Mouse (Mus musculus): ENCODE measurements around the gene Recql.
A peak's percentile ranks its signal among the peaks of the same experiment; 100 is the strongest.
"Not testable (repeated sequence)": the region's sequence is repeated elsewhere in the genome, so short reads cannot be mapped to it uniquely, and the experiment has no call there.

Gene Recql

DNA sequence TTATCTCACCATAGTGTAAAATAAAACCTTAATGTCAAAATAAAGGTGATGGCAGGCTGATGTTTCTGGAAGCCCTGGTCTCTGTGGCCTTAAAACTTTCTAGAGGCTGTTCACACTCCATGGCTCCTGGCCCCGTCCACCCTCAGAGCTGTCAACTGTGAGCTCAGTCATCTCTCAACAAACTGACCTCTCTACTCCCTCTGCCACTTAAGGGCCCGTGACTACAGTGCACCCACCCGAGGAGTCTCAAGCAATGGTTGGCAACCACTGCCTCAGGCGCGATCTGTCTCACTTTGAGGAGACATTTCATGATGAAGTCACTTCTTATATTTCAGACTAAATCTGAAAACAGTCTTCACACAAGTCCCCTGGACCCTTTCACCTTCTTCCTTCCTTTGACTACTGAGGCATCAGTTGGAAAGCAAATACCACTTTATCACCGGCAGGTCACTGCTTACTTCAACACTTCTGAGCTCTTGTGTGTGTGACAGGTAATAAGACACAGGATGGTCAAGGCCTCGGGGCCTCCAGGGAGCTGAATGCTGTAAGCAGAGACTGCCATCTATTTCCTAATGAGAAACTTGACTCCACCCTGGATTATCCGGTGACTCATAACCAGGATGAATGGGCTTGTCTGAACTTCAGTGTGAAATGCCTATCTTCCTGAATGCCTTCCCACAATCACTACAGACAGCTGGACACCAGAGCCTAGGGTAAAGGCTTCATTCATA, 21.0 kb downstream of the Recql start:
- no peak for DNase-seq (ENCODE audit: low spot score in 2 of 2)

DNA sequence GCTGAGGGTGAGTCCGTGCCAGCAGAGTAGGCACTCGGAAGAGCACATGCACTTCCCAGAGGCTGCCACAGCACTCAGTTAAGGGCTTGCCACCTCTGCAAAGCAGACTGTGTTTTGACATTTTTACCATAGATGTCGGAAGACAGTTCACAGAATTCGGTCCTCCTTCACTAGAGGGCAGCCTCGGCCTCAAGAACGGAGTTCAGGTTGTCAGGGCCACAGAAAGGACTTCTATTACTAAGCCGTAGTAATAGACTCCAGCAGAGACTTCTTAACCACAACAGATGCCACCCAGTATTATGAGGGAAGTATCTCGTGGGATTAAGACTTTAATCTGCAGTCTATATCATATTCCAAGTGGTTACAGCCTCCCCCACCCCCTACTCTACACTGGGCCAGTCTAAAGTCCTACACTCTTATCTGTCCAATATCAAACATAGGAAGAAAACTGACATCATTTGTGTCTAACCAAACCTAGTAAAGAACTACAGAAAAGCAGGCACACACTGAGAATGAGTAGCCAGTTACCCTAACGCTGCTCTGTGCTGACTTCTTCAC, 23.8 kb downstream of the Recql start:
- no peak for DNase-seq (ENCODE audit: low spot score in 2 of 2)

DNA sequence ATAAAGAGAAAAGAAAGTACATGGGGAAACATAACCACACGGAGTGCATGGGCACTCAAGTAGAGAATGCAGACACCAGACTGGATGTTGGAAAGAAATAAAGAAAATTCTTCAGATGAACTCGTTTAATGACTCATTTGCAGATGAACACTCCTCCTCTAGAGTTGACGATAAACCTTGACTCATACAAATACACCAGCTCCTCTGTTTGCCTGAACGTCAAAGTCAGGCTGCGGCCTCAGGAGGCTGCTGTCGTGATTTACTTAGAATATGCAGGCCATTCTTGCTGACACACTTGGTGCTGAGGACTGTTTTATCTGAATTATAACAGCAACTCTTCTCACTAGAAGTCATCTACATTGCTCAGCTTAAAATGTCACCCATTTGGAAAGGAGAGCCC, 24.9 kb downstream of the Recql start:
- no peak for DNase-seq (ENCODE audit: low spot score in 2 of 2)

DNA sequence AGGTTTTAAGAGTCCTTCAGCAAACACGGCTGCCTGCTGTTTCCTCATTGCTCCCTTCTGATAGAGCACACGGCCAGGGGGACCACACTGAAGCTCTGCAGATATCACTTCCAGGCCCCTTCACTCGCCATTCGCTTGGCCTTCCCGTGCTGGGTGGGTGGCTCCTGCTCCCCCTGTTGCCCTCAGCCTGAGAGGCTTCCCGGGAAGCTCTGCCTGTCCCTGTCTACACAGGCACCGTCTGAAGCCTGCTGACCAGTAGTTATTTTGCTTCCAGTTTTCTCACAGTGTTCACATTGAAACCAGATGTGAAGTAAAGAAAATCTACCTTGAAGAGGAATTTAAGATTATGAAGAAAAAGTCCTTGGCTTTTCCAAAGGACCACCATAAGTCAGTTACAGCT, 29.8 kb downstream of the Recql start:
- DNase-seq (ENCODE audit: low spot score in 2 of 2) = no peak

DNA sequence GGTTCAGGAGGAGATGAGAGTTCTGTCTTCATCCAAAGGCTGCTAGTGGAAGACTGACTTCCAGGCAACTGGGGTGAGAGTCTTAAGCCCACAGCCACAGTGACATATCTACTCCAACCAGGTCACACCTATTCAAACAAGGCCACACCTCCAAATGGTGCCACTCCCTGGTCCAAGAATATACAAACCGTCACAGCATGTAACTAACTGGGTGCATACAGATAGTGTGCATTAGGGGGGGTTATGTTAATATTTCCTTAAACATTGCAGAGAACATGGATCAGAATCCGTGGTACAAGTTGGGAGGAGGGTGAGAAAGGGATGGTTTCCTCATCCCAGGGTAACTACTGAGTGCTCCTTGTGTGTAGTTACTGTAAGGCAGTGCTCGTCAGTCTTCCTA, 34.8 kb downstream of the Recql start:
- DNase-seq (ENCODE audit: low spot score in 2 of 2) = not testable (repeated sequence)

DNA sequence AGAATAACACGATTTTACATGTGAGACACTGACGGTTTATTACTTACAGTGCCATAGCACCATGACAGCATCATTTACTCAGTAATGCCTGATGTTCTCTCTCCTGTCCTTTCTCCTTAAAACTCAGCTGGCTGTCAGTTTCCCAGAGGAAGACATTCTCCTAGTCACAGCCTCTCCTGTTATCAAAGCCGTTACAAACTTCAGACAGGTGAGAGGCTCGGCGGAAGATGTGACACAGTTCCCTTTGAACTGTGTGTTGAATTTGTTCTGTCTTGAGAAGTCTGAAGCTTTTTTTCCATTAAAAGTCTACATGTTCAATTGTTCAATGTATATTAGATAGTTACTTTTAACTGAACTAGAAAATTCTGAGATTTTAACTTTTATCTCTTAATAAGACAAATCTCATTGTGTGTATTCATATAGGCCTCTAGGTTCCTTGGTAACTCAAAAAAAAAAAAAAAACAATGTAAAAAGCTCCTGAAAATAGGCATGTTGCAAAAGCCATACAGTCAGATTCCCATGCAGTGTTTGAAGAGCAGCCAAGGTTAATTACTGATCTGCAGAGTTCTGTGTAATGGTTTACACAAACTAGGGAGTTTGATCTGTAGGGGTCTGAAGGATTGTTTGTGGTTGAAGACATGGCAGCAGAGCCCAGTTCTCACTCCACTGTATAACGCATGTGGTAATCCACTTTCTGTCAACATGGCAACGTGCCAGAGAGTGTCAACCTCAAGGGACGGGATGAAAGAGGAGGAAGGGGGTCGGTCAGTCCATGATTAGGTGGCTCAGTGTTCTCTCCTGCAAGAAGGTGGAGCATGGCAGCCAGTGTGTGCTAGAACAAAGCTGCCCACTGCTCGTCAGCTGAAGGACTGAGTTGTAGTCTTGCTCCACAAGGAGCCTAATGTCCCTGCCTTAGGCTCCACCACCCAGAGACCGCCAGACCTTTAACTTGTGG, 39.2 kb downstream of the Recql start:
- no peak for DNase-seq (ENCODE audit: low spot score in 2 of 2)

DNA sequence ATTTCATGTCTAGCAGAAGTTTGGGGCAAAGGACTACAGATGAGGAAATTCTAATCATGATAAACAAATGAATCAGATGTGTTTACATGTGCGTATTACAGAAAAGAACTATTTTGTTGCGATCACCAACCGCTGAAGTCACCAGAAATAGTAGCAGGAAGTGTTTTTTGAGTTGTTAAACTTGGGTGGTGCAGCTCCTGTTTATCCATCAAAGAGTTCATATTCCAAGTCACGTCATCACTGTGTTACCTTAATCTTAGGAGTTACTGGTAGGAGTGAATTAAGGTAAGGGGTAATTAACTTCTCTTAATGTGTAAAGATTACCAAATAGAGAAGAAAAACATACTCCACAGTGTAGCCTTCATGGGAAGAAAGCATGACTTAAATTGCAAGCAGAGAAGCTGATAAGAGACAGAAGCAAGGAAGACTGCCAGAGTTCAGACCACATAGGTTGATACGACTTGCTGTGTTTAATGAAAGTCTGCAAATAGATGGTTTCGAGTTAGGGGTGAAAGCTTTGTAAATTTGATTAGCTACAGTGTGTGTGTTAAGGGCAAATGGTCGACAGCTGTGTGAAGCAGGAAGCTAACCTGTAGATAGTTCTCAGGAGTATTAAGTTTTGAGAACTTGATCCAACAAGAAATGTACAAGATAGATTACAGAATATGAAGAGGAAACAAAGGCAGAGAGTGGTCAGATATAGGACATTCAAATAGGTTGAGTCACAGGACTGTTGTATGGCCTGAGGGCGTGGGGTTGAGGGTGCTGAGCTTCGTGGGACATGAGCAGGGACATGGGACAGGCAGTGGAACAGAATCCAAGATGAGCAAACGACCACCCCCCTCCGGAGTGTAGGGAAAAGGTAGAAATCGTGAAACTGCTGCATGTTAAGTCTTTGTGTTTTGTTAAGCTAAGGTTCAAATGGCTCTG, 40.4 kb downstream of the Recql start:
- no peak for DNase-seq (ENCODE audit: low spot score in 2 of 2)

DNA sequence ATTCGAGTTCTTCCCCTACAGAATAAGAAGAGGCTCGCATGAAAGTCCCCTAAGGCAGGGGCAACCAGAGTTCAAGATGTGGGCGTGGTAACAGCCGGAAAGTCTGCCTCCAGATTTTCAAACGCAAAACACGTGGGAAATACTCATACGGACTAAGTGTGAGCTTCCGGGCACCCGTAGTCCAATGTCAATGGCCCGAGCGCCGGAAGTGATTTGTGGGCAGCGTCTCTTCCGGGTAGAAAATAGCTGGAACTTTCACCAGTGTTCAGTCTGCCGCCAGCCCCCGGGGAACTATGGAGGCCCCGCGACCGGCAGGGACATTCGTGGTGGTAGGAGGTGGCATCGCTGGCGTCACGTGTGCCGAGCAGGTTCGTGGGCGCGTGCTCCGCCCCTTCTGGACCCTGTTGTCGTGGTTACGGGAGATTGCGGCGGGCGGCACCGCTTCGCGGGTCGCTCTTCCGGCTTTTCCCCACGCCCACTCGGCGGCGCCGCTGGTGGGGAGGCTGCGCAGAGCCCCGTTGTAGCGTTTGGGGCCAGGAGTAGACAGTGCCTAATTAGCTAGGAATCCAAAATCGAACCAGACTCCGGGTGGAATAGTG, 41.3 kb downstream of the Recql start, which contains the start of gene Pyroxd1:
TSS of gene Pyroxd1 (plus strand) at position 215 of the 599 bp plus-strand sequence.
- DNase-seq (ENCODE audit: low spot score in 2 of 2) = peak; percentile 66 to 80

DNA sequence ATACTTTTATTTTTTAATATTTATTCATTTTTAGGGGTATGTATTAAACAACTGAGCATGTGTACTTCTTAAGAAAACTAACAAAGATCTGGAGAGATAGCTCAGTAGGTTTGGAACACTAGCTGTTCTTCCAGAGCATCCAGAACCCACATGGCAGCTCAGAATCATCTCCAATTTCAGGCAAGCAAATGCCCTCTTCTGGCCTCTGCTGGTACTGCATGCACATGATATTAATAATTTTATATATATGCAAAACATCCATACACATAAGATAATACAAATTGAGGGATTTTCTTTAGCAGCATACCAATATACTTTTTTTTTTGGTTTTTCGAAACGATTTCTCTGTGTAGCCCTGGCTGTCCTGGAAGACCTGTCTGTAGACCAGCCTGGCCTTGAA, 43.3 kb downstream of the Recql start:
- DNase-seq (ENCODE audit: low spot score in 2 of 2) = peak; percentile 30 to 32

DNA sequence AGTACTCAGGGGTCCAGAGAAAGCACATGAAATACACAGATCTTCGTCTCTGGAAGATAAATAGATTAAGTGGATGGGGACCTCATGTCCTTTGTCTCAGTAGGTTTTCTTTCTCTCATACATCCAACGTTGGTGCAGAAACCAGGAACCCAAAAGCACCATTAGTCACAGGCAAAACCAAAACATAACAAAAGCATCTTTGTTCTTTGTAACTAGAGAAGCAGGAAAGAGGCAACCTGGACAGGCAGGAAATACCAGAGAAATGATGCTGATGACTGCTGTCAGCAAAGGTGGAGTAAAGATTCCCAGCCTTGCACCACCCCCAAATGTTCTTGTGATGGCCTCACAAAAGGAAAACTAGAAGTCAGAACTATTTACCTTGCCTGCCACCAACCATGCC, 47.3 kb downstream of the Recql start:
- no peak for DNase-seq (ENCODE audit: low spot score in 2 of 2)

DNA sequence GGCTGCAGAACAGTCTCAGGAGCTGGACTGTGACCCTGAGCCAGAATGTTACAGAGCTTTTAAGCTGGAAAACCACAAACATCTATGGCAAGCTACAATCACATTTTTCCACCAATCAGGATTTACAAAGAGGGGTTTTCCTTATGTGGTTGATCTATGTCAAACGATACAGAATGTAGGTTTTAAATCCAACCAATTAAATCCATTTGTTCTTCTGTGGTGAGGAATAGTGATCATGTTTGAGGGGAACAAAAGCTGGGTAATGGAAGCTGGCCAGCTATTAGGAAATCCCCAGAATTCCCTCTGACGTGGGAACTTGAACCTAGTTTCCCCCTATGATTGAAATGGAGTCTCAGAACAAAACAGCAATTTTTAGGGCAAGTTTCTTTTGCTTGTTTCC, 47.9 kb downstream of the Recql start:
- no peak for DNase-seq (ENCODE audit: low spot score in 2 of 2)

DNA sequence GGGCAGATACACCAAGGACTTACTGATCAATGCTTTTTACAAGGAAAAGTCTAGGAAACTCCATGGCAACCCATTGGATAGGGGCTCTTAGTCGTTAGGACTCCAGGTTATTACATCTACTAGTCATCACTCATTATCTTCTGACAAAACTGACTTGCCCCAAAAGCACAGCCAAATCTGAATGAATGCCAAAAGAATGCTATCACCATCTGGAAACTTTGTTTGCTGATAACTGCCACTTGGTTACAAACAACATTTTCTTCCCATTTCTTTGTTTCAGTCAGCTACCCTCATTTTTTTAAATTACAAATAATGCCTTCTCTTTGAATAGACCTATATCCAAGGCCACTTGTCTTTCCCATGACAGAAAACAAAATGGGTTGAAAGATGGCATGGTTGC, 57.7 kb downstream of the Recql start:
- no peak for DNase-seq (ENCODE audit: low spot score in 2 of 2)

DNA sequence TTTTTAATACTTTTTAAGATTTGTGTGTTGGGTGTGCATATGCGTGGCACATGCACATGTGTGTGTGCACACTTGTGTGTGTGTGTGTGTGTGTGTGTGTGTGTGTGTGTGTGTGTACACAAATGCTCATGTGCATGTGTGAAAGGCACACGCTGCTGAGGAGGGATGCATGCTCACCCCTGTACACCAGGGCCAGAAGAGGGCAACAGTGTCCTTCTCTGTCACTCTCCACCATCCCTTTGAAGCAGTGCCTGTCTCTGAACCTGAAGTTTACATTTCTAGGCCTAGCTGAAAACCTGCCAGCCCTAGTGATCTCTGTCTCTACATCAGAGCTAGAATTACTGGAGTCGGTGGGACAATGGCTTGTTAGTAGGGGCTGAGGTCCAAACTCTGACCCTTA, 60.3 kb downstream of the Recql start:
- no peak for DNase-seq (ENCODE audit: low spot score in 2 of 2)

DNA sequence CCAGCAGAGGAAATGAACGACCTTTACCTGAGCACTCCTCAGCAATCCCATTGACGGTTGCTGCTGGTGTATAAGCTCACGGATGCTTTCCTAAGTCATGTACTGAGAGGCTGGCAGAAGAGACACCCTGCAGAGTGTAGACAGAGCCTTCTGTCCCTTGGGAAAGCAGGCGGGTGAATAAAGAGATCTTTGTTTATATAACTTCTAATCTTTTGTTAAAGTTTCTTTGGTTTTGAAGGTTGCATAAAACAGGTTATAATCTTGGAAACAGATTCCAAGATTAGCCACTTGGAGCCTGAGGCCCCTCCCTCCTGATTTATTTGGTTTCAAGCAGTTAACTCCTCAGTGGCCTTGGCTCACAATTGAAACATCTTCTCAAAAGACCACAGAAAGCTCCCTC, 64.0 kb downstream of the Recql start, which contains the start of gene Slco1a5:
TSS of gene Slco1a5 (minus strand) at position 101 of the 400 bp plus-strand sequence.
- DNase-seq (ENCODE audit: low spot score in 2 of 2) = no peak

DNA sequence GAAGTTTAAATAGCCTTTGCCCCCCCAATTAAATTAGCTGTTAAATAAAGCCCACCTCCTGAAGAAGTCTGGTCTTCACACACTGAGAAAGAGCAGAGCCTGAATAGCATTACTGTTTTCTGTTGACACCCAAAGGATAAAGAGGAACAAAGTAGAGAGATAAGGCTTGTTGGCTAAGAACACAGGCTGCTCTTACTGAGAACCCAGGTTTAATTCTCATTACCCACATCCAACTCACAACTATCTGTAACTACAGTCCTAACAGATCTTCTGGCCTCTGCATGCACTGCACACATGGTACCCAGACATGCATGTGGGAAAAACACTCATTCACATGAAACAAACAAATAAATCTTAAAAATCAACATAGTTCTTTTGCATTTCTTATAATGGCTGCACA, 69.8 kb downstream of the Recql start:
- DNase-seq (ENCODE audit: low spot score in 2 of 2) = no peak

DNA sequence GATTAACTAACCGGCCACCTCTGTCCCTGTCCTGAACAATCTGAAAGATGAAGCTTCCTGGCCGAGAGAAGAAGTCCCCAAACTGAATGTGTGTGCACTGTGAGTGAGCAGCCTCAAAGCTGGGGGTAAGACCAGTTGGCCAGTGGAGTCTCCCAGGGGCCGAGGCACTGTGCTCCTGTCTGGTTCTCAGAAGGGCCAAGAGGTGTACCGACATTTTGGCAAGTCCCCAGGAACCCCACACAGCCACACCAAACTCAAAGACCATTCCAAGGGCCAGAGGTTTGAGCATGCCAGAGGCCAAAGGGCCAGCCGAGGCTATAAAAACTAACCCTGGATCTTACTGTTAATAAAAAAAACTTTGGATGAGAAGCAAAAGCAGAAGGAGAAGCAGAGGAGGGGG, 72.6 kb downstream of the Recql start:
- DNase-seq (ENCODE audit: low spot score in 2 of 2) = no peak

DNA sequence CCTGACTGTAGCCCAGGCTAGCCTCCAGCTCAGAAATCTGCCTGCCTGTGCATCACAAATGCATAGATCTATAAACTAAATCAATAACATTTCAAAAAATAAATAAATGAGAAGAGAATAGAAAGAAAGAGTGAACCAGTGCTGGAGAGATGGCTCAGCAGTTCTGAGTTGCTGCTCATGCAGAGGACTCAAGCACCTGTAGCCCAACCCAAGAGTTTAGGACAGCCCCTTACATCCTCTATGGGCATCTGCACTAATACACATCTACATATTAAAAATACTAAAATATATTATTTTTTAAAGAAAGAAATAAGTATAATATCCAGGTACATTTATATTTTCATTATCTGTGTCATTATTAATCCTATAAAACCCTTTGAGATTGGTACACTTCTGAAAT, 81.8 kb downstream of the Recql start:
- DNase-seq (ENCODE audit: low spot score in 2 of 2) = no peak

Measured in frontal cortex, postnatal 25 days (tissue).